Mouse (Mus musculus) olfactory bulb, adult 2 months (tissue): Measurements from ENCODE around the gene Map3k7.

Experiments used
- CTCF ChIP-seq: fragments of 200-500 bp; IDR thresholded peaks from 2 replicates; pipeline ENCODE4 v1.5.1; 2012; ENCODE audit warnings: low read depth, mild to moderate bottlenecking, low read length, moderate library complexity; ENCODE audit not compliant: insufficient read depth
- POLR2A ChIP-seq: fragments of 200-500 bp; IDR thresholded peaks from 2 replicates; pipeline ENCODE4 v1.6.1; 2012; ENCODE audit warnings: mild to moderate bottlenecking, low read depth, low read length, moderate library complexity; ENCODE audit not compliant: insufficient read depth

- TF ChIP-seq CTCF: no peak
- no peak for TF ChIP-seq POLR2A
Measured at GRCm38 (mm10) chr4:31938416-31939106, 25.3 kb upstream of the Map3k7 start.
